ENCODE assay signal across 8 mouse cellular contexts in genomic region chr2:20339919-20340318, GRCm38 (mm10).
DNase-seq lines count a peak whose midpoint lies in the region; ATAC-seq lines count a peak whose summit lies in the region.

No protein-coding gene starts in this region.

- H3K4me2 ChIP-seq in heart, embryonic 13.5 days = peak overlapping the region; percentile 61
- H3K4me2 ChIP-seq in forebrain, embryonic 12.5 days = peak overlapping the region; percentile 48
- H3K4me2 ChIP-seq in midbrain, embryonic 16.5 days (ENCODE audit: low read length) = peak overlapping the region; percentile 50

- 38% methylated on average over 12 of the region's 12 CpGs for WGBS in heart, embryonic 13.5 days
- WGBS in forebrain, embryonic 12.5 days = 12% methylated on average over 12 of the region's 12 CpGs
- 19% methylated on average over 12 of the region's 12 CpGs for WGBS in midbrain, embryonic 16.5 days

- no peak for DNase-seq in heart, adult 18-20 months
- DNase-seq in kidney, postnatal 10 days = peak; percentile 56
- no peak for DNase-seq in ovary, postnatal 36 days (ENCODE audit: low spot score)
- no peak for DNase-seq in spleen, postnatal 36 days (ENCODE audit: low spot score in 2 of 2)

- ATAC-seq in heart, embryonic 13.5 days (ENCODE audit: extremely low read depth, insufficient number of reproducible peaks, low FRiP score, low TSS enrichment) = no peak
- peak; percentile 44; the same call in 1 of the 2 replicates for ATAC-seq in forebrain, embryonic 12.5 days (ENCODE audit: low FRiP score)
- ATAC-seq in midbrain, embryonic 16.5 days = 0 out of 2 replicates have a peak, but pooled peaks have one; percentile 39
- ATAC-seq in megakaryocyte progenitor cell, adult 5-6 weeks (replicated peaks; ENCODE audit: poor library complexity) = no peak

- no peak overlapping the region for H3K27ac ChIP-seq in heart, embryonic 13.5 days (replicated peaks)
- H3K27ac ChIP-seq in forebrain, embryonic 12.5 days = no peak overlapping the region
- H3K27ac ChIP-seq in midbrain, embryonic 16.5 days (ENCODE audit: low read length) = no peak overlapping the region

- no peaks in the 10 kb centered on the region for H3K36me3 ChIP-seq in heart, embryonic 13.5 days
- H3K36me3 ChIP-seq in forebrain, embryonic 12.5 days (replicated peaks) = no peaks in the 10 kb centered on the region
- H3K36me3 ChIP-seq in midbrain, embryonic 16.5 days (ENCODE audit: control insufficient read depth, insufficient read depth, low read length) = no peaks in the 10 kb centered on the region

- H3K4me3 ChIP-seq in heart, embryonic 13.5 days = peak overlapping the region; percentile 28
- peak overlapping the region; percentile 25 for H3K4me3 ChIP-seq in forebrain, embryonic 12.5 days (replicated peaks)
- H3K4me3 ChIP-seq in midbrain, embryonic 16.5 days (ENCODE audit: low read depth, low read length) = peak overlapping the region; percentile 19

- peak overlapping the region; percentile 34; the same call in 1 of the 2 replicates for H3K9ac ChIP-seq in heart, embryonic 13.5 days
- H3K9ac ChIP-seq in forebrain, embryonic 12.5 days = no peak overlapping the region
- H3K9ac ChIP-seq in midbrain, embryonic 16.5 days (ENCODE audit: low read depth, low read length) = peak overlapping the region; percentile 45

- no peaks in the 10 kb centered on the region for H3K9me3 ChIP-seq in heart, embryonic 13.5 days
- no peaks in the 10 kb centered on the region for H3K9me3 ChIP-seq in forebrain, embryonic 12.5 days
- no peaks in the 10 kb centered on the region for H3K9me3 ChIP-seq in midbrain, embryonic 16.5 days (replicated peaks; ENCODE audit: control insufficient read depth, low read length, poor library complexity, severe bottlenecking)

- peaks cover 5% of the 10 kb centered on the region; the same call in 1 of the 2 replicates for H3K4me1 ChIP-seq in heart, embryonic 13.5 days
- peaks cover 11% of the 10 kb centered on the region for H3K4me1 ChIP-seq in forebrain, embryonic 12.5 days
- H3K4me1 ChIP-seq in midbrain, embryonic 16.5 days (ENCODE audit: control insufficient read depth, insufficient read depth, low read length) = peaks cover 9% of the 10 kb centered on the region

- H3K27me3 ChIP-seq in heart, embryonic 13.5 days (replicated peaks) = no peaks in the 10 kb centered on the region
- H3K27me3 ChIP-seq in forebrain, embryonic 12.5 days = no peaks in the 10 kb centered on the region
- H3K27me3 ChIP-seq in midbrain, embryonic 16.5 days (ENCODE audit: control insufficient read depth, insufficient read depth, low read depth, low read length) = no peaks in the 10 kb centered on the region

Comparison
In these comparisons a context has a peak if more than half of its experiments do, and no peak if none do; other contexts are left out.
1. ATAC-seq: peak in forebrain, embryonic 12.5 days (single experiment) and midbrain, embryonic 16.5 days (single experiment); none in heart, embryonic 13.5 days (single experiment) and megakaryocyte progenitor cell, adult 5-6 weeks (single experiment).
2. Peak in every context shown above with its lines, with median percentiles within 50 percentile points of each other: H3K4me2 ChIP-seq and H3K4me3 ChIP-seq.